Comparison of ENCODE assay signal across 8 mouse cellular contexts in genomic region chr3:106547171-106547923, GRCm38 (mm10). TPM values are rescaled to one million over a fixed set of nuclear protein-coding genes. Genes with fewer than 3 reads are reported as not detected.
DNase-seq lines count a peak whose midpoint lies in the region; ATAC-seq lines count a peak whose summit lies in the region.

TSS of gene Dram2 (plus strand) at chr3:106547798.
TSS of gene Cept1 (minus strand) at chr3:106547802.

- H3K9ac ChIP-seq in hindbrain, embryonic 15.5 days = peak within 1 kb of the TSS; percentile 82

- no peaks in the 10 kb centered on the region for H3K9me3 ChIP-seq in hindbrain, embryonic 15.5 days

- H3K27ac ChIP-seq in hindbrain, embryonic 15.5 days (replicated peaks) = peak within 1 kb of the TSS; percentile 97

- DNase-seq in T-cell, adult 2 months (ENCODE audit: low spot score) = peak; percentile 95
- DNase-seq in cerebellum, postnatal 36 days = peak; percentile 88 to 91
- peak; percentile 86 to 94 for DNase-seq in frontal cortex, postnatal 36 days (ENCODE audit: low spot score in 2 of 2)
- DNase-seq in left cerebral cortex, adult 11 months (ENCODE audit: low spot score) = peak; percentile 89
- DNase-seq in lung, postnatal 4 days = peak; percentile 94 to 95
- DNase-seq in retina, postnatal 7 days (ENCODE audit: low read depth, low spot score) = peak; percentile 90
- peak; percentile 83 for DNase-seq in urinary bladder, adult 2 months (ENCODE audit: low spot score)

- H3K4me3 ChIP-seq in hindbrain, embryonic 15.5 days = peak within 1 kb of the TSS; percentile 76

- H3K4me2 ChIP-seq in hindbrain, embryonic 15.5 days = peak within 1 kb of the TSS; percentile 55

- peaks cover 24% of the 10 kb centered on the region for H3K4me1 ChIP-seq in hindbrain, embryonic 15.5 days (replicated peaks)

- no peaks in the 10 kb centered on the region for H3K36me3 ChIP-seq in hindbrain, embryonic 15.5 days

- no peaks in the 10 kb centered on the region for H3K27me3 ChIP-seq in hindbrain, embryonic 15.5 days

- under 1% methylated on average over 63 of the region's 63 CpGs for WGBS in hindbrain, embryonic 15.5 days

- ATAC-seq in hindbrain, embryonic 15.5 days (ENCODE audit: low FRiP score, low read depth) = peak; percentile 97

RNA-seq across cellular contexts. Expression of gene Dram2, which starts in this region (rescaled TPM):
- 63.6 and 71.4 TPM in 2 replicates for polyA plus RNA-seq in hindbrain, embryonic 15.5 days (2015; fragmentation: Nextera tagmentation; extraction: Ambion mirVana)
- polyA plus RNA-seq in urinary bladder, adult 2 months (2012; rRNA removed) = 107 and 133 TPM in 2 replicates

RNA-seq across cellular contexts. Expression of gene Cept1, which starts in this region (rescaled TPM):
- polyA plus RNA-seq in hindbrain, embryonic 15.5 days (2015; fragmentation: Nextera tagmentation; extraction: Ambion mirVana) = 46.2 TPM in 2 replicates
- polyA plus RNA-seq in urinary bladder, adult 2 months (2012; rRNA removed) = 53.4 and 58.5 TPM in 2 replicates

Comparison
In these comparisons a context has a peak if more than half of its experiments do, and no peak if none do; other contexts are left out.
1. Peak in every context shown above with its lines: DNase-seq, ATAC-seq, H3K4me3 ChIP-seq and H3K27ac ChIP-seq.